Mouse (Mus musculus): ENCODE results near the gene Hjurp. TPM values are rescaled to one million over a fixed set of nuclear protein-coding genes. Genes with fewer than 3 reads are reported as not detected.
A peak's percentile ranks its signal among the peaks of the same experiment; 100 is the strongest.

Hjurp gene
- total and polyA plus RNA-seq, 3 experiments, result 52.9 to 327 (median 221) TPM

DNA sequence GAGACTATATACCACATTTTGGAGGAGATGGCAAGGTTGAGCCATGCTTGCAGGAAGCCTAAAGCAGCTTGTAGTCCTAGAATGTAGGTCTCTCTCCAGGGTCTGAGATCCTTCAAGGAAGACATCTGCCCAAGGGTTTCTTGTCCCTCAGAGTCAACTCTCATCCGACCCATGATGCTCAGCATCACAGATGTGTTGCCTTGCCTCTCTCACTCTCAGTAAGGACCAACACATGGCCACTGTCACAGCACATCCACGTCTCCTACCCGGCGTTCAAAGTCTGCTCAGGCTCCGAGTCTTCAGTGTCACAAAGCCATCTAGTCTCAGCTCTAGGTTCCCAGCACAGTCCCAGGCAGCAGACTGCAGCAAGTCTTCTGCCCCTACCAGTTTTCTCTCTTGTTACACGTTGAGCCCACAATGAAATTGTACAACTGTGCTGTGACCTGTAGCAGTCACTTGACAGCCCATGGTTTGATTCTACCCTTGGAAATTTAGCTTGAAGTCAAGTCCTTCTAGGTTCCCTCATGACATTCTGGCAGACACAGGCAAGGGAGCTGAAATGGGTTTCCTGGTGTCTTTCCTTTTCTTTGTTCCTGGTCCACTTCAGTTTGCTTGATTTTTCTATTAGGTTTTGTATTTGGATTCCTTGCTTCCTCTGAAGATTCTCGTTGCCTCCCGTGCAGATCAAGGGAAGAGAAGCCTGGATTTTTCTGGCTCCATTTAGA lies 27.0 kb upstream of the Hjurp start:
- Histone ChIP-seq H3K27me3 (ENCODE audit: insufficient read depth, low read length) (peaks cover 3% of the 10 kb centered on the region; the same call in 1 of the 2 replicates), H3K36me3 (replicated peaks) (no peaks in the 10 kb centered on the region), H3K4me1 (ENCODE audit: insufficient read depth, low read depth, low read length) (no peaks in the 10 kb centered on the region), H3K4me3 (ENCODE audit: low read depth, low read length) (no peak overlapping the region), H3K9me3 (replicated peaks) (no peaks in the 10 kb centered on the region)
- DNase-seq (ENCODE audit: low spot score) (no peak), ATAC-seq (ENCODE audit: extremely low read depth, insufficient number of reproducible peaks, low FRiP score, poor library complexity, severe bottlenecking) (no peak)
- TF ChIP-seq CTCF (IDR thresholded peaks at IDR 0.05; ENCODE audit: low read depth, low read length) (no peak), GATA1 (IDR thresholded peaks at IDR 0.05; ENCODE audit: borderline replicate concordance, low read length) (no peak), POLR2AphosphoS5 (IDR thresholded peaks at IDR 0.05; ENCODE audit: insufficient replicate concordance, low read depth, low read length) (no peak), TAL1 (conservative IDR thresholded peaks at IDR 0.05; ENCODE audit: low read depth, low read length) (no peak), GATA2 (IDR thresholded peaks at IDR 0.05; ENCODE audit: borderline replicate concordance, low read depth, low read length) (no peak)

DNA sequence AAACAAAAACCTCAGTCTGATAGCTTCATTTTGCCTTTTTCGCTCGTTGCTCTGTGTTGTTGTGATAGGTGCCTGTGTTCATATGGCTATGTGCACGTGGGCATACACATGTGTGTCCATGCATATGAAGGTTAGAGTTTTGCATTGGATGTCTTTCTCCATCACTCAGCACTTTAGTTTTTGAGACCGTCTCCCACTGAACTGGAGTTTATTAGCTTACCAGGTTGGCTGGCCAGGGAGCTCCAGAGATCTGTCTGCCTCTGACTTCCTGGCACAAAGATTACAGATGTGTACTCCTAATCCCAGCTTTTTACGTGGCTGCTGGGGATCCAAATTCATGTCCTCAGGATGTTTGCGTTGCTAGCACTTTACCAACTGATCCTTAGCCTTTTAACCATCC lies 26.3 kb upstream of the Hjurp start:
- TF ChIP-seq TAL1 (conservative IDR thresholded peaks at IDR 0.05; ENCODE audit: low read depth, low read length), result no peak
- TF ChIP-seq GATA1 (IDR thresholded peaks at IDR 0.05; ENCODE audit: borderline replicate concordance, low read length), result no peak
- no peak for TF ChIP-seq GATA2 (IDR thresholded peaks at IDR 0.05; ENCODE audit: borderline replicate concordance, low read depth, low read length)
- TF ChIP-seq POLR2AphosphoS5 (IDR thresholded peaks at IDR 0.05; ENCODE audit: insufficient replicate concordance, low read depth, low read length), result no peak
- no peak for TF ChIP-seq CTCF (IDR thresholded peaks at IDR 0.05; ENCODE audit: low read depth, low read length)
- ATAC-seq (ENCODE audit: extremely low read depth, insufficient number of reproducible peaks, low FRiP score, poor library complexity, severe bottlenecking) (no peak), DNase-seq (ENCODE audit: low spot score) (no peak)

DNA sequence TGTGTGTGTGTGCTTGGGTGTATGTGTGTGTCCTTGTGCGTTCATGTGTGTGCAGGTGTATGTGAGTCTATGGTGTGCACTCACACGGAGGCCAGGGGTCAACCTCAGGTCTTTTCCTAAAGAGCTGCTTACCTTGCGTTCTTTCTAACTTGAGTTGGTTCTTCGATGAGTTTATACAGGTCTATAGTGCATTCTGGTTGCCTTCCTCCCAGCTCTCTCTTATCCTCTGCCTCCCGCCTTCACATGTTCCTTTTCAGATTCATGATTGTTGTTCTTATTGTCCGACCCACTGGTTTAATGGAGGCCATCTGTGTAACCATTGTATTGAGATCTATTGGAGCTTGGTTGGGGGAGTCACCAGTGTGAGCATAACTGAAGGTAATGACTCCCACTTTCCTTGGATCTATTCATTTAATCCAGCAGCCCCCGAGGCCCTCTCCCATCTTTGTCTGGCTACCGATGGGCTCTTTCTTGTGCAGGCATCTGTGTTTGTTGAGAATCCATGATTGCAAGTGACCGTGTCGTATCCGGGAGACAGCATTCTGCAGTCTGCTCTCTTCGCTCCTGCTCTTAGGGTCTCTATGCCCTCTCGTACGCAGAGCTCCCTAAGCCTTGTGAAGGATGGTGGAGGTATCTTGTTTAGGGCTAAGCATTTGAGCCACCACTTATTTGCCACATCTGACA lies 24.8 kb upstream of the Hjurp start:
- DNase-seq (ENCODE audit: low spot score) (no peak), ATAC-seq (ENCODE audit: extremely low read depth, insufficient number of reproducible peaks, low FRiP score, poor library complexity, severe bottlenecking) (no peak)
- H3K9me3 ChIP-seq (replicated peaks), result no peaks in the 10 kb centered on the region
- H3K4me1 ChIP-seq (ENCODE audit: insufficient read depth, low read depth, low read length), result no peaks in the 10 kb centered on the region
- H3K36me3 ChIP-seq (replicated peaks), result no peaks in the 10 kb centered on the region
- TF ChIP-seq TAL1 (conservative IDR thresholded peaks at IDR 0.05; ENCODE audit: low read depth, low read length) (no peak), CTCF (IDR thresholded peaks at IDR 0.05; ENCODE audit: low read depth, low read length) (no peak), GATA1 (IDR thresholded peaks at IDR 0.05; ENCODE audit: borderline replicate concordance, low read length) (no peak), GATA2 (IDR thresholded peaks at IDR 0.05; ENCODE audit: borderline replicate concordance, low read depth, low read length) (no peak), POLR2AphosphoS5 (IDR thresholded peaks at IDR 0.05; ENCODE audit: insufficient replicate concordance, low read depth, low read length) (no peak)
- H3K27me3 ChIP-seq (ENCODE audit: insufficient read depth, low read length), result peaks cover 3% of the 10 kb centered on the region; the same call in 1 of the 2 replicates
- no peak overlapping the region for H3K4me3 ChIP-seq (ENCODE audit: low read depth, low read length)

More for the DNA sequence above, 26.3 kb upstream of the Hjurp start:
- Histone ChIP-seq H3K27me3 (ENCODE audit: insufficient read depth, low read length) (peaks cover 3% of the 10 kb centered on the region; the same call in 1 of the 2 replicates), H3K4me1 (ENCODE audit: insufficient read depth, low read depth, low read length) (no peaks in the 10 kb centered on the region), H3K36me3 (replicated peaks) (no peaks in the 10 kb centered on the region), H3K9me3 (replicated peaks) (no peaks in the 10 kb centered on the region), H3K4me3 (ENCODE audit: low read depth, low read length) (no peak overlapping the region)

DNA sequence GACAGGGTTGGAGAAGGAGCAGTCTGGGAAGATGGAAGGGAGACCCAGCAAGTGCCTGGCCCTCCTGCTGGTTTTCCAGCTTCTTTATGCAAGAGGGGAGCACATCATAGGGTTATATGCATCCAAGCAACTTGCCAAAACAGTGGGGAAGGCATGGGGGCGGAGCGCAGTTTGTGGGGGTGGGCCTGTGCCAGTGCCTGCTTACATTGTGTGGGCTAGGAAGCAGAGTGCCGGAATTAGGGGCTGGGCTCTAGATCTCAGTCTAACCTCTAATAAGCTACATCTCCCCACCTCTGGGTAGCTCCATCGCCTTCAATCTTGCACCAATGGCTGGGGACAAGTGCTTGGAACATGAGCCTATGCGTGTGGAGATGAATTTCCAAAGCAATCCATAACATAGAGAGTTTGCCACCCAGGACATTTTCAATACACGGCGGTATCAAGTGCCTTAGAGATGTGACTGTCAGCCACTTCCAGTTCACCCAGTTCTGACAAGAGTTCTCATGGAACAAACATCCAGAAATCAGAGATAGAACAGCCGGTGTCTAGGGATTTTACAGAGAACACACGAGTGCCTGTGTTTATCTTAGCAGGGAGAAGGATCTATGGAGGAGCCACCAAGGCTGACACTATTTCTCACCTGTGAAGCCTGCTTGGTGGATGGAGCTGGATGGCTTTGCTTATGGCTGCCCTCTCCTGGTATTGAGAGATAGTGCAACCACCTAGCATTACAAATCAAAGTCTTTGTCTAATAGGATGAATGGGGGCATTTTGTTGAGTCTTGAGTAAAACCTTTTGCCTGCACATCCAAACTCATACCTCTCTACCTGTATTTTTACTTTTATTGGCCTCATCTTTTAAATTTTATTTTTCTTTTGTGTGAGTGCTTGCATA lies 23.9 kb upstream of the Hjurp start:
- TF ChIP-seq TAL1 (conservative IDR thresholded peaks at IDR 0.05; ENCODE audit: low read depth, low read length) (no peak), CTCF (IDR thresholded peaks at IDR 0.05; ENCODE audit: low read depth, low read length) (0 out of 2 replicates have a peak, but pooled peaks have one; percentile 29)
- DNase-seq (ENCODE audit: low spot score) (peak; percentile 43), ATAC-seq (ENCODE audit: extremely low read depth, insufficient number of reproducible peaks, low FRiP score, poor library complexity, severe bottlenecking) (no peak)

DNA sequence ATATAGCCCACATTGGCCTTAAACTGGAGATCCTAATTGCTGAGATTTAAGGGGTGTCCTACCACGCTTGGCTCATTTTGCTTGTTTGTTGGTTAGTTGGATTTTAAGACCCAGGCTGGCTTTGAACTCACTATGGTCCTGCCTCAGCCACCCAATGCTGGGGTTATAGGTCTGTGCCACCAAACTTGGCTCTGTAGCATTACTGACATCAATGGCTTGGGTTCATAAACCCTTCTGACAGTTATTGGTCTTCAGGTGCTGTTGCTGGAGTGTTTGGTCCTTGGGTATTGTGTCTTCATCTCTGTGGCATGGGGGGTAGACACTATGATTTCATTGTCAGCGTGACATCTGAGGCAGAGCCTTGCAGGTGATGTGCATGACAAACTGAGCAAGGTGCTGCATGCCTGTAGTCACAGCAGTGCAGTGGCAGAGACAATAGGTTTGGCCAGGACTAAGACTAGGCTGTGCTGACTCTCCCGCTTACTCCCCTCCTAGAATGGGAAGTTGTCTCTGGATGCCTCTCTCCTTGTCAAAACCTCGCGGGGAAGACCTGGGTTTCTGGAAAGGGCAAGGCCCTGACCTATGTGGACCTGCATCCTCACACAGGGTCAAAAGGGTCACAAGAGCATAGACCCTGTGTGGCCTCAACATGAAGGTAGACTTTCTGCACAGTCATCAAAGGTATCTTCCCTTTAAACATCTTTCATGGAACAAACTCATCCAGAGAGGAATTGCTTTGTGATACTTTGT lies 23.0 kb upstream of the Hjurp start:
- DNase-seq (ENCODE audit: low spot score) (no peak), ATAC-seq (ENCODE audit: extremely low read depth, insufficient number of reproducible peaks, low FRiP score, poor library complexity, severe bottlenecking) (no peak)
- Histone ChIP-seq H3K27me3 (ENCODE audit: insufficient read depth, low read length) (peaks cover 3% of the 10 kb centered on the region; the same call in 1 of the 2 replicates), H3K4me1 (ENCODE audit: insufficient read depth, low read depth, low read length) (no peaks in the 10 kb centered on the region), H3K4me3 (ENCODE audit: low read depth, low read length) (no peak overlapping the region), H3K9me3 (replicated peaks) (no peaks in the 10 kb centered on the region), H3K36me3 (replicated peaks) (no peaks in the 10 kb centered on the region)
- TF ChIP-seq TAL1 (conservative IDR thresholded peaks at IDR 0.05; ENCODE audit: low read depth, low read length) (no peak), GATA1 (IDR thresholded peaks at IDR 0.05; ENCODE audit: borderline replicate concordance, low read length) (no peak), GATA2 (IDR thresholded peaks at IDR 0.05; ENCODE audit: borderline replicate concordance, low read depth, low read length) (no peak), POLR2AphosphoS5 (IDR thresholded peaks at IDR 0.05; ENCODE audit: insufficient replicate concordance, low read depth, low read length) (no peak), CTCF (IDR thresholded peaks at IDR 0.05; ENCODE audit: low read depth, low read length) (no peak)

More for the DNA sequence above, 23.9 kb upstream of the Hjurp start:
- Histone ChIP-seq H3K4me3 (ENCODE audit: low read depth, low read length) (no peak overlapping the region), H3K4me1 (ENCODE audit: insufficient read depth, low read depth, low read length) (no peaks in the 10 kb centered on the region), H3K36me3 (replicated peaks) (no peaks in the 10 kb centered on the region), H3K9me3 (replicated peaks) (no peaks in the 10 kb centered on the region), H3K27me3 (ENCODE audit: insufficient read depth, low read length) (peaks cover 3% of the 10 kb centered on the region; the same call in 1 of the 2 replicates)
